Mouse (Mus musculus) neural tube, embryonic 11.5 days (tissue): Measurements from ENCODE around the gene Gm20715. TPM values are rescaled to one million over a fixed set of nuclear protein-coding genes. Genes with fewer than 3 reads are reported as not detected.
A peak's percentile ranks its signal among the peaks of the same experiment; 100 is the strongest.

Experiments used
- ATAC-seq: fragments of 200-750 bp; cut with Nextera tagmentation; 2 replicates; pipeline ENCODE4 v1.8.0; 2017; ENCODE audit warnings: moderate number of reproducible peaks, mild to moderate bottlenecking, moderate TSS enrichment, moderate library complexity; ENCODE audit not compliant: insufficient read depth, low FRiP score, low TSS enrichment
- DNase-seq: peaks from one replicate; pipeline ENCODE4 v3.0.0-alpha.2; 2015; ENCODE audit warnings: low spot score
- H3K27ac ChIP-seq: fragments of 300-500 bp; sonication (generic); 2 replicates; pipeline ENCODE4 v1.5.1; 2014; ENCODE audit warnings: low read depth, mild to moderate bottlenecking, low read length
- H3K27me3 ChIP-seq: fragments of 300-500 bp; sonication (generic); 2 replicates; pipeline ENCODE4 v1.6.1; 2014; ENCODE audit warnings: mild to moderate bottlenecking, low read length, mixed read lengths; ENCODE audit not compliant: control insufficient read depth, insufficient read depth
- H3K36me3 ChIP-seq: fragments of 300-500 bp; sonication (generic); 2 replicates; pipeline ENCODE4 v1.6.1; 2014; ENCODE audit warnings: mild to moderate bottlenecking, low read length, moderate library complexity, mixed read lengths; ENCODE audit not compliant: control insufficient read depth, insufficient read depth
- H3K4me1 ChIP-seq: fragments of 300-500 bp; sonication (generic); 2 replicates; pipeline ENCODE4 v1.6.1; 2014; ENCODE audit warnings: low read length, mixed read lengths; ENCODE audit not compliant: control insufficient read depth, insufficient read depth
- H3K4me2 ChIP-seq: fragments of 300-500 bp; sonication (generic); 2 replicates; pipeline ENCODE4 v1.6.1; 2014; ENCODE audit warnings: low read depth, mild to moderate bottlenecking, moderate library complexity
- H3K4me3 ChIP-seq: fragments of 300-500 bp; sonication (generic); 2 replicates; pipeline ENCODE4 v1.5.1; 2014; ENCODE audit warnings: low read depth, low read length
- H3K9ac ChIP-seq: fragments of 300-500 bp; sonication (generic); 2 replicates; pipeline ENCODE4 v1.6.1; 2014; ENCODE audit warnings: mild to moderate bottlenecking, low read length
- H3K9me3 ChIP-seq: fragments of 300-500 bp; sonication (generic); 2 replicates; pipeline ENCODE4 v1.6.1; 2016; ENCODE audit warnings: low read length; ENCODE audit not compliant: control insufficient read depth
- WGBS: fragments of 180-500 bp; shearing (Covaris S2); extraction: QIAGEN DNeasy Blood & Tissue Kit; methylation state at CpG from one replicate; pipeline ENCODE4 v1.1.7; 2014; 5-methylcytosine and 5-hydroxymethylcytosine counted together
- polyA plus RNA-seq: library from polyadenylated mRNA; unstranded; fragments of >200 nt; fragmentation: Nextera tagmentation; extraction: Ambion mirVana; gene quantifications from 2 replicates; pipeline ENCODE4 v1.2.1, GENCODE M21; 2014

Gene Gm20715
- polyA plus RNA-seq, 1 experiment from 2014 or later, result not detected

DNA sequence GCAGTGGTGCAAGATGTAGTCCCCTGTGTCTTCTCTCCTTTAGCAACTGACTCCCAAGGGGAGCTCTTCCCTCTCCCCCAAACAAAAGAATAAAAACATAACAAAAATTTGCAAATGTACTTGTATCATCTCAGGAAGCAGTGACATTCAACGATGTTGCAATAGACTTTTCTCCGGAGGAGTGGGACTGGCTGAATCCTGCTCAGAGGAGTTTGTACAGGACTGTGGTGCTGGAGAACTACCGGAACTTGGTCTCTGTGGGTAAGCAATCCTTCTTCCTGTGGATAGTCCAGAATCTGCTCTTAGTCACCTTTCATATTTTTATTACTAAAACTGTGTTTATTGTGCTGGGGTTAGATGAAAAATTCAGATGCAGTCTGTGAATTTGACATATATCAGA is 37.1 kb upstream of the Gm20715 start:
- DNase-seq, result no peak
- H3K27me3 ChIP-seq, result no peaks in the 10 kb centered on the region
- WGBS, result 93% methylated on average over 3 of the region's 3 CpGs

DNA sequence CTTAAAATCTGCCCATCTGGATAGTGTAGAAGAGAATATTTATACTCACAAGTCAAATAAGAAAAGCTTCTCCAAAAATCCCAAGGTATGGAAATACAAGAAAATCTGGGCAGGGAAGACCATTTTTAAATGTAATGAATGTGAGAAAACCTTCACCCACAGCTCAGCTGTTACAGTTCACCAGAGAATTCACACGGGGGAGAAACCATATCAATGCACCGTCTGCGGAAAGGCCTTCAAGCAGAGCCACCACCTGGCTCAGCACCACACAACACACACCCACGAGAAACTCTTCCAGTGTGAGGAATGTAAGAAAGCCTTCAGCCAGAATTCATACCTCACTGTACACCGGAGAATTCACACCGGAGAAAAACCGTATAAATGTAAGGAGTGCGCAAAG is 31.6 kb upstream of the Gm20715 start:
- H3K36me3 ChIP-seq, result no peaks in the 10 kb centered on the region

More for the DNA sequence above, 37.1 kb upstream of the Gm20715 start:
- Histone ChIP-seq H3K27ac (no peak overlapping the region), H3K9ac (no peak overlapping the region), H3K4me1 (no peaks in the 10 kb centered on the region), H3K4me2 (no peak overlapping the region), H3K36me3 (no peaks in the 10 kb centered on the region), H3K4me3 (no peak overlapping the region), H3K9me3 (no peaks in the 10 kb centered on the region)
- ATAC-seq, result no peak

DNA sequence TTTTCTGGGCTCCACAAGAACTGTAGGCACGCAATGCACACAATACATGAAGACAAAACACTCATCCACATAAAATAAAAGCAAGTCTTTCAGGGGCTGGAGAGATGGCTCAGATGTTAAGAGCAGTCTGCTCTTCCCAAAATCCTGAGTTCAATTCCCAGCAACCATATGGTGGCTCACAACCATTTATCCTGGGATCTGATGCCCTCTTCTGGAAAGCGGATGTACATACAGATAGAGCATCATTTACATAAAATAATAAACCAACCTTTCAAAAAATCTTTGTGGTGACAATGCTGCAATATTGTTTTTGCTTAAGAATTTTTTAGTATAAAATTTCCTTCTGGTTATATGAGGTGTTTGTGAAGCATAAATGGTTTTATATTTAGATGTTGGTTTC is 28.6 kb upstream of the Gm20715 start:
- no peak overlapping the region for H3K27ac ChIP-seq
- DNase-seq (no peak), ATAC-seq (no peak)
- no peak overlapping the region for H3K4me2 ChIP-seq
- H3K4me3 ChIP-seq, result no peak overlapping the region
- no peaks in the 10 kb centered on the region for H3K27me3 ChIP-seq
- no peak overlapping the region for H3K9ac ChIP-seq
- H3K9me3 ChIP-seq, result no peaks in the 10 kb centered on the region
- 87% methylated on average over 2 of the region's 2 CpGs for WGBS
- H3K36me3 ChIP-seq, result no peaks in the 10 kb centered on the region
- peaks cover 4% of the 10 kb centered on the region; the same call in 1 of the 2 replicates for H3K4me1 ChIP-seq

More for the DNA sequence above, 31.6 kb upstream of the Gm20715 start:
- Histone ChIP-seq H3K9me3 (no peaks in the 10 kb centered on the region), H3K27me3 (no peaks in the 10 kb centered on the region), H3K27ac (no peak overlapping the region), H3K4me3 (no peak overlapping the region), H3K9ac (no peak overlapping the region), H3K4me1 (no peaks in the 10 kb centered on the region), H3K4me2 (no peak overlapping the region)
- WGBS, result 94% methylated on average over 8 of the region's 8 CpGs
- DNase-seq (no peak), ATAC-seq (no peak)

DNA sequence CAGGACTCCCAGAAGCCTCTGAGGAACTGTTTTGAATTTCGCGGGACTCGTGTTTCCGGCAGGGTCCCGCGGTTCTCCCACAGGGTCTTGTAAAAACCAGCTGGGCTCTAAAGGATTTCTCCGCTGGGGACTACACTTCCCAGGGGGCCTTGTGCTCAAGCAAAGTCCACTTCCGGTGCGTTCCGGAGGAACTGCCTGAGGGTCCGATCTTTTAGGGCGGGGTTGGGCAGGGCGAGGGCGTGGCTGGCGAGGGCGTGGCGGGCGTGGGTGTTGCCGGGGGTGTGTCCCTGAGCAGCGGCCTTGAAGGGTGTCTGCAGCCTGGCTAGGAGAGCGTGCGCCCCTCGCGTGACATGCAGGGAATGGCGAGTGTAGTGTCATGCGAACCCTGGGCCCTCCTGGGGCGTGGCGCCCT is 27.0 kb upstream of the Gm20715 start, which contains the start of gene Zfp28:
TSS of gene Zfp28 (plus strand) at position 252 of the 412 bp plus-strand sequence.
- under 1% methylated on average over 26 of the region's 28 CpGs for WGBS
- DNase-seq (peak; percentile 94), ATAC-seq (peak; percentile 96)
- H3K4me3 ChIP-seq, result peak within 1 kb of the TSS; percentile 45
- peaks cover 4% of the 10 kb centered on the region; the same call in 1 of the 2 replicates for H3K4me1 ChIP-seq
- H3K4me2 ChIP-seq, result peak within 1 kb of the TSS; percentile 61
- no peak within 1 kb of the TSS for H3K27ac ChIP-seq
- no peaks in the 10 kb centered on the region for H3K36me3 ChIP-seq
- peak within 1 kb of the TSS; percentile 60 for H3K9ac ChIP-seq
- no peaks in the 10 kb centered on the region for H3K27me3 ChIP-seq
- H3K9me3 ChIP-seq, result no peaks in the 10 kb centered on the region

DNA sequence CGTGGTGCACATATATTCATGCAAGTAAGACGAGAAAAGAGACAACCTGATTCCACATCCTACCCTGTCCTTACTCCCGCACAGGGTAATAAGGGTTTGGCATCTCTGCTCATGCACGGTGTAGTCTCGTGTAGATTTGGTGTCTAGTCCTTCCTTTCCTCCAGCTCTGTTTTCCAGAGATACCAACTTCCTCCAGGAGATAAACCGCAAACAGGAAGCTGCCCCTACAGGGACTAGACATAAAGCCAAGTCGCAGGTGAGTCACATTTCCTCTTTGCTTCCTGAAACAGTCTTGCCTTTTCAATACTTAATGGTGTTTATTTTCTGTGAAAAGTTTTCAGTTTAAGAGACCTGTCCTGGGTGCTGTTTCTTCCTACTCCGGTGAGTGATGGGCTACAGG is 26.1 kb upstream of the Gm20715 start:
- H3K4me2 ChIP-seq, result peak overlapping the region; percentile 61
- peak overlapping the region; percentile 45 for H3K4me3 ChIP-seq
- no peaks in the 10 kb centered on the region for H3K27me3 ChIP-seq
- DNase-seq (no peak), ATAC-seq (no peak)
- peaks cover 4% of the 10 kb centered on the region; the same call in 1 of the 2 replicates for H3K4me1 ChIP-seq
- no peak overlapping the region for H3K27ac ChIP-seq
- H3K36me3 ChIP-seq, result no peaks in the 10 kb centered on the region
- no peaks in the 10 kb centered on the region for H3K9me3 ChIP-seq
- H3K9ac ChIP-seq, result peak overlapping the region; percentile 60; the same call in 1 of the 2 replicates
- 76% methylated on average over 8 of the region's 8 CpGs for WGBS

DNA sequence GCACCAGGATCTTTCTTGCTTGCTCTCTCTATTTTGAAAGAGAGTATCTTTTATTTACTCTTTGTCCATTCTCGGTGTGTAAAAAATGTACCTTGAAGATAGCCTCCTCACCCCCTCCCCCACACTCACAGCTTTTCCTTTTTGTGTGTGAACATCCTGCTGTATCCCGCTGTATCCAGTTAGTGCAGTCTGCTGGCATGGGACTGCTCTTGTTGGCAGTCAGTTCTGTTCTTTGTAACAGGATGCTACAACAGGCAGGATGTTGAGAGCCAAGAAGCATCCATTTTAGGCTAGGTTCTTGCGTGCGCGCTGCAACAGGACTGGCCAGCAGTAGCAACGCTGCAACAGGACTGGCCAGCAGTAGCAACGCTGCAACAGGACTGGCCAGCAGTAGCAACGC is 23.1 kb upstream of the Gm20715 start:
- no peak overlapping the region for H3K4me3 ChIP-seq
- ATAC-seq, result no peak
- H3K9ac ChIP-seq, result no peak overlapping the region
- no peak for DNase-seq
- 97% methylated on average over 7 of the region's 8 CpGs for WGBS
- peaks cover 4% of the 10 kb centered on the region; the same call in 1 of the 2 replicates for H3K36me3 ChIP-seq
- no peaks in the 10 kb centered on the region for H3K27me3 ChIP-seq
- H3K4me1 ChIP-seq, result peaks cover 4% of the 10 kb centered on the region; the same call in 1 of the 2 replicates
- no peak overlapping the region for H3K27ac ChIP-seq
- H3K4me2 ChIP-seq, result no peak overlapping the region
- no peaks in the 10 kb centered on the region for H3K9me3 ChIP-seq

DNA sequence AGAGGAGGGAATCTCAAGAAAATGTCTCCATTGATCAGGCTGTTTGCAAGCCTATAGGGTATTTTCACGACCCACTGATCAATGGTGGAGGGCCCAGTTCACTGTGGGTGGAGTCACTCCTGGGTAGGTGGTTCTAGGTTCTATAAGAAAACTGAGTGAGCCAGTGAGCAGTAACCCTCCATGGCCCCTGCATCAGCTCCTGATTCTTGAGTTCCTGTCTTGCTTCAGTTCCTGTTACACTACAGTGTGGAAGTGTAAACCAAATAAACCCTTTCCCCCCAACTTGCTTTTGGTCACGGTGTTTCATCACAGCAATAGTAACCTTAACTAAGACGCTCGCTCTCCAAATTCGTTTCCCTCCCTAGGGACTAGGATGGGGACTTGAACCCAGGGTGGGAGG is 21.1 kb upstream of the Gm20715 start:
- H3K36me3 ChIP-seq, result peaks cover 9% of the 10 kb centered on the region; the same call in 1 of the 2 replicates
- no peaks in the 10 kb centered on the region; the same call in 1 of the 2 replicates for H3K4me1 ChIP-seq
- H3K27me3 ChIP-seq, result no peaks in the 10 kb centered on the region
- no peak overlapping the region for H3K27ac ChIP-seq
- no peaks in the 10 kb centered on the region for H3K9me3 ChIP-seq
- no peak overlapping the region for H3K9ac ChIP-seq
- no peak overlapping the region for H3K4me2 ChIP-seq
- no peak for DNase-seq
- no peak overlapping the region for H3K4me3 ChIP-seq
- ATAC-seq, result no peak
- WGBS, result 88% methylated on average over 5 of the region's 5 CpGs

DNA sequence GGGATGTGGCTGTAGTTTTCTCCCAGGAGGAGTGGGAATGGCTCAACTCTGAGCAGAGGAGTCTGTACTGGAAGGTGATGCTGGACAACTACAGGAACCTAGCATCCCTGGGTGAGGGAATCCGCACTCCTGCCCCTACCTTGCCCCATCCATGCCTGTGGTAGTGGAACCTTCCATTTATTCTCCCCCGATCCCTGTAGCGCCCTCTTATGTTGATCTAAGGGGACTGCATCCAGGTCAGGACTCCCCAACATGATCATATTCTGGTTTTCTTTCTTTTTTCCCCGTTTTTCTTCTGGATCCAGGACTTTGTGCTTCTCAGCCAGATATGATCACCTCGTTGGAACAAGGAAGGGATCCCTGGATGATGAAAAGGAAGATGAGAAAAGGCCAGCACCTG is 20.6 kb upstream of the Gm20715 start:
- Histone ChIP-seq H3K4me2 (no peak overlapping the region), H3K4me3 (no peak overlapping the region), H3K9ac (no peak overlapping the region), H3K9me3 (no peaks in the 10 kb centered on the region), H3K36me3 (peaks cover 9% of the 10 kb centered on the region; the same call in 1 of the 2 replicates), H3K27ac (no peak overlapping the region), H3K27me3 (no peaks in the 10 kb centered on the region), H3K4me1 (no peaks in the 10 kb centered on the region)
- ATAC-seq (no peak), DNase-seq (no peak)
- 61% methylated on average over 5 of the region's 5 CpGs for WGBS
